Mouse (Mus musculus): ENCODE data around the gene Tmem253.
A peak's percentile ranks its signal among the peaks of the same experiment; 100 is the strongest.

Gene Tmem253

GRCm38 (mm10) chr14:52008321-52009203, 6.9 kb upstream of the Tmem253 start:
- DNase-seq, result peak; percentile 94 to 96

GRCm38 (mm10) chr14:52009361-52009760, 6.1 kb upstream of the Tmem253 start:
- DNase-seq, result no peak

GRCm38 (mm10) chr14:52009841-52010240, 5.6 kb upstream of the Tmem253 start:
- DNase-seq, result no peak

- peak in 1 of 2 experiments; percentile 20 for DNase-seq
Observed at GRCm38 (mm10) chr14:52010446-52011111, 4.9 kb upstream of the Tmem253 start.

GRCm38 (mm10) chr14:52011683-52012082, 3.8 kb upstream of the Tmem253 start:
- DNase-seq, result no peak

- DNase-seq, result no peak
Observed at GRCm38 (mm10) chr14:52012085-52012484, 3.4 kb upstream of the Tmem253 start.

GRCm38 (mm10) chr14:52012553-52012952, 2.9 kb upstream of the Tmem253 start:
- no peak for DNase-seq

GRCm38 (mm10) chr14:52013021-52013610, 2.3 kb upstream of the Tmem253 start:
- no peak for DNase-seq

GRCm38 (mm10) chr14:52013771-52014219, 1.7 kb upstream of the Tmem253 start:
- peak; percentile 86 to 92 for DNase-seq

- no peak for DNase-seq
Observed at GRCm38 (mm10) chr14:52014271-52014760, 1.1 kb upstream of the Tmem253 start.

- peak; percentile 42 to 58 for DNase-seq
Observed at GRCm38 (mm10) chr14:52014761-52015311, 622 bp upstream of the Tmem253 start.

- DNase-seq, result peak in 1 of 2 experiments; percentile 6
Observed at GRCm38 (mm10) chr14:52016625-52017405, 1.4 kb downstream of the Tmem253 start.

- peak in 1 of 2 experiments; percentile 9 for DNase-seq
Observed at GRCm38 (mm10) chr14:52017662-52018061, 2.2 kb downstream of the Tmem253 start.

GRCm38 (mm10) chr14:52018248-52019050, 3.0 kb downstream of the Tmem253 start:
- peak in 1 of 2 experiments; percentile 36 for DNase-seq

GRCm38 (mm10) chr14:52019051-52019589, 3.7 kb downstream of the Tmem253 start:
- DNase-seq, result no peak

- DNase-seq, result peak; percentile 97 to 98
Observed at GRCm38 (mm10) chr14:52019590-52020340, 4.3 kb downstream of the Tmem253 start.

- peak; percentile 70 to 81 for DNase-seq
Observed at GRCm38 (mm10) chr14:52020486-52021137, 5.2 kb downstream of the Tmem253 start, which contains the start of gene Zfp219. Gene Zfp219, minus strand, starts transcription at chr14:52020733.

GRCm38 (mm10) chr14:52021138-52021529, 5.7 kb downstream of the Tmem253 start:
- DNase-seq, result no peak

- DNase-seq, result no peak
Observed at GRCm38 (mm10) chr14:52021568-52022212, 6.2 kb downstream of the Tmem253 start.
